Mouse (Mus musculus) CD4-positive, CD25-positive, alpha-beta regulatory T cell, adult 9 weeks (primary cell): Measurements from ENCODE around the gene Klk7. TPM values are rescaled to one million over a fixed set of nuclear protein-coding genes. Genes with fewer than 3 reads are reported as not detected.

Source experiments
- polyA plus RNA-seq: library from polyadenylated mRNA; unstranded; fragments of 100-300 nt; shearing (Covaris generic); gene quantifications from one replicate; pipeline ENCODE4 v1.2.1, GENCODE M21; 2017

Klk7 gene
- polyA plus RNA-seq = not detected

GRCm38 (mm10) chr7:43810994-43811393, at the start of gene Klk7:
Klk7 (plus strand) TSS chr7:43811294.

GRCm38 (mm10) chr7:43768597-43768996, 42.5 kb upstream of the Klk7 start, which contains the start of gene Klk12:
Klk12 (plus strand) TSS chr7:43768897.

GRCm38 (mm10) chr7:43774364-43774763, 36.7 kb upstream of the Klk7 start, which contains the start of gene Klk11:
Klk11 (plus strand) TSS chr7:43774604.

GRCm38 (mm10) chr7:43780746-43781145, 30.3 kb upstream of the Klk7 start, which contains the start of gene Klk10:
Klk10 (plus strand) TSS chr7:43781035.

GRCm38 (mm10) chr7:43791591-43791990, 19.5 kb upstream of the Klk7 start, which contains the start of gene Klk9:
Klk9 (plus strand) TSS chr7:43791891.

GRCm38 (mm10) chr7:43797333-43797769, 13.7 kb upstream of the Klk7 start, which contains the start of gene Klk8:
Klk8 (plus strand) TSS chr7:43797577.

GRCm38 (mm10) chr7:43824199-43824598, 13.1 kb downstream of the Klk7 start, which contains the start of gene Klk6:
Klk6 (plus strand) TSS chr7:43824499.

GRCm38 (mm10) chr7:43841701-43842100, 30.6 kb downstream of the Klk7 start, which contains the start of gene Klk5:
Klk5 (plus strand) TSS chr7:43841971.

Other genes starting within 250 kb of the Klk7 start
- 8.7 TPM for gene Zfp658, start 249.0 kb upstream of the Klk7 start, polyA plus RNA-seq
- gene Zfp719, start 231.7 kb upstream of the Klk7 start, polyA plus RNA-seq = 16.0 TPM
- gene Zfp819, start 204.1 kb upstream of the Klk7 start, polyA plus RNA-seq = not detected
- not detected for gene Ceacam18, start 176.6 kb upstream of the Klk7 start, polyA plus RNA-seq
- 0.93 TPM for gene Siglece, start 151.1 kb upstream of the Klk7 start, polyA plus RNA-seq
- 3.1 TPM for gene Ctu1, start 139.3 kb upstream of the Klk7 start, polyA plus RNA-seq
- not detected for gene Klk14, start 120.9 kb upstream of the Klk7 start, polyA plus RNA-seq
- gene Klk13, start 98.7 kb upstream of the Klk7 start, polyA plus RNA-seq = not detected
- gene Klk12, start 42.4 kb upstream of the Klk7 start, polyA plus RNA-seq = not detected
- gene Klk11, start 36.7 kb upstream of the Klk7 start, polyA plus RNA-seq = not detected
- 0.33 TPM for gene Klk10, start 30.3 kb upstream of the Klk7 start, polyA plus RNA-seq
- 0.62 TPM for gene Klk9, start 19.4 kb upstream of the Klk7 start, polyA plus RNA-seq
- 141 TPM for gene Klk8, start 13.7 kb upstream of the Klk7 start, polyA plus RNA-seq
- gene Klk6, start 13.2 kb downstream of the Klk7 start, polyA plus RNA-seq = not detected
- gene Klk5, start 30.7 kb downstream of the Klk7 start, polyA plus RNA-seq = not detected
- gene Klk4, start 69.9 kb downstream of the Klk7 start, polyA plus RNA-seq = not detected
- gene Klk15, start 122.4 kb downstream of the Klk7 start, polyA plus RNA-seq = not detected
- gene Klk1b8, start 139.4 kb downstream of the Klk7 start, polyA plus RNA-seq = not detected
- not detected for gene Klk1b1, start 155.5 kb downstream of the Klk7 start, polyA plus RNA-seq
- 1.1 TPM for gene Klk1b9, start 164.8 kb downstream of the Klk7 start, polyA plus RNA-seq
- not detected for gene Klk1b11, start 184.6 kb downstream of the Klk7 start, polyA plus RNA-seq
- gene Klk1b26, start 200.9 kb downstream of the Klk7 start, polyA plus RNA-seq = not detected
- 2.8 TPM for gene Klk1b27, start 241.0 kb downstream of the Klk7 start, polyA plus RNA-seq